Mouse (Mus musculus): Measurements from ENCODE around the gene Dennd1a. TPM values are rescaled to one million over a fixed set of nuclear protein-coding genes. Genes with fewer than 3 reads are reported as not detected.
A peak's percentile ranks its signal among the peaks of the same experiment; 100 is the strongest.

Dennd1a gene
- total RNA-seq, 2 experiments from 2014 or later: 22.3 to 30.3 TPM

DNA sequence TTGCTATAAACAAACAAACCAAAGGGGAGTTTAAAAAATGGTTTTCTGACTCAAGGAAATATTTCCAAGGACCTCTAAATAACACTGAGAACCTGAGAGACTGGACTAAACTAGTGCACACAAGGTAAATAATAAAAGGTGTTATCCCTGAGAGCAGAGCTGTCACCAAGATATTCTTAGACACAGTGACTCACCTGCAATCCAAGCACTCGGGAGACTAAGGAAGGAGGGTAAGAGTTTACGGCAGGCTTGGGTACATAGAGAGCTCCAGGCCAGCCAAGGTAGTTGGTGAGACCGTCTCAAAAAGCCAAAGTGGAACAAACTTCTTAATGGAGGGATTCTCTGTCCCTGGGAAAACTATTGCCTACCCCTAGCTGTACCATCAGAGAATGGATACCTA, 118.6 kb downstream of the Dennd1a start:
- no peak for ATAC-seq (replicated peaks; ENCODE audit: poor library complexity)

DNA sequence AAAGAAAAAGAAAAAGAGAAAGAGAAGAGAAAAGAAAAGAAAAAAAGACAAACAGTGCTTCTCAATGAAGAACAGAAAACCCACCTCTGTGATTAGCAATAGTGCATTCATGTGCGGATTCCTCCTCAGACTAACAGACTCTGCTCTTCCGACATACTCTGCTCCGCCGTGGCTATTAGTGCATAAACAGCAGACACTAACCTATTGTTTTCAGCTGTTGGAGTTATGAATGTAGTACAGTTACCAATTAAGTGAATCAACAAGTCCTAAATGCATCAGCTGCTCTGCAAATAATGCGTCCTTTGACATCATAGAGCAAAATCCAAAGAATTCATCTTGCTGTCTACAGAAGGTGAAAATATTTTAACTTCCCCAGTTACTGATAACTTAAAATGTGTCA, 121.2 kb downstream of the Dennd1a start:
- no peak for ATAC-seq (replicated peaks; ENCODE audit: poor library complexity)

- ATAC-seq (replicated peaks; ENCODE audit: poor library complexity): peak; percentile 50
These were observed 122.7 kb downstream of the Dennd1a start for GRCm38 (mm10) chr2:38164326-38165035.

DNA sequence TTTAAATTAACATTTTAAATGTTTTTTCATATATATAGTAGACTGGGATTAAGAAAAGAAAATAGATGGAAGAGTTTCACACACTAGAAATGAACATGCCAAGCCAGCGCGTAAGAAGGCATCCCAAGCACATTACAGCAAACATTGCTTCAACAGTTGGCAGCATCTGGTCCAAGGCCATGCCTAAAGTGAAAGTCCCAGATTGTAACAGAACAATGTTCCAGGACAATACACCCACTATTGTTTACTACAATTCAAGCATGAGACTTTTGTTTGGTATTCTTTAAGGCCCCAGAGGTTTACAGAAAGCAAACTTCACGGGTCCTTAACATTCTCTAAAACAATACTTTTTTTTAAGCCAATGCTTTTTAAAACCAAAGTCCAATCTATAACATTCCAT, 124.7 kb downstream of the Dennd1a start:
- no peak for ATAC-seq (replicated peaks; ENCODE audit: poor library complexity)

DNA sequence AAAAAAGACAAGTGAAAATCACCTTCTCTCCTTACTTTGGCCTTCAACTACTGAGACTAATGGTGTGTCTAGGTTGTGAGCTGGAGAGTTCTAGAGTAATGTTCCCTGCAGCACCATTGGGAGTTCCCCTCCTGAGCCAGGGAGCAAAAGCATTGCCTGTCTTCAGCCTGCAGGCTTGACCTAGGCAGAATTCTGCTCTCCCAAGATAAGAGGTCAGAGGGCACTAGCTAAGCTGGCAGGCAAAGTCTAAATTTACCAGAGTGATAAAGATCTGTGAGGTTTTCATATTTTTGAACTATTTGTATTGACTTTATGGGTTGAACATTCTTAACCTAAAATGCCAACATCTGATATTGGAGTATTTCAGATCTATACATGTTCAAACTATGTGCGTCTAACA, 125.7 kb downstream of the Dennd1a start:
- peak; percentile 75 for ATAC-seq (replicated peaks; ENCODE audit: poor library complexity)

- no peak for ATAC-seq (replicated peaks; ENCODE audit: poor library complexity)
These were observed 127.5 kb downstream of the Dennd1a start for GRCm38 (mm10) chr2:38159736-38160135.

DNA sequence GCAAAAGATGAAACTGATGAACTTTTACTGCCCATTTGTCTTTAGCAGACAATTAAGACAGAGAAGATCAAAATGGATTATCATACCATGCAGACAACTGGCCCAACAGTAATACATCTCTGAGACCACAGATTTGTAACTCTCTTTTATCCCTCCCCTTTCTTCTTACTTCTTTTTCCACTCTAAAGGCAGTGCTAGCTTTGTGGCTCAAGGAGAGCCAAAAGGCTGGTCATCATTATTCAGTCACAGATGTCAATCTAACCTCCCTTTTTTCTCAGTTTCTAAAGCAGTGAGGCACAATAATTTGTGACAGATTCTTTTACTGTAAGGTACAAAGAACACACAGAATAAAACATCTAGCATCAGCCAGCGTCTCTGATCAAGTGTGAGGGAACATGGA, 130.2 kb downstream of the Dennd1a start:
- ATAC-seq (replicated peaks; ENCODE audit: poor library complexity): no peak

DNA sequence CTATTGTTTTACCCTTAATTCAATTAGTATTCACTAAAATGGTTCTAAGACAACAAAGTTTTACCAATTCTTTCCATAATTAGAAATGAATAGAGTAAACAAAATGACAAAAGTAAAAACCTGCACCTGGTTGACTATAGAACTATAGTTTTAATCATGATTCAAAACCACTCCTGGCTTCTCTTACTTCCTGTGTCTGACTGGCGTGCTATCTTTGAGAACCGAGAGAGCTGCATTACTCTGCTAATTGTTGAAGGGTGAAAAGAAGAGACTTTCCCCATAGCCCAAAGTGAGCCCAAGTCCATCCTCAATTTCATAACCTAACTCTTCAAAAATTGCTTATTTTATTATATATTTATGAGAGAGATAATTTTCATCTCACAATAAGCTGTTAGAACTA, 131.2 kb downstream of the Dennd1a start:
- no peak for ATAC-seq (replicated peaks; ENCODE audit: poor library complexity)

DNA sequence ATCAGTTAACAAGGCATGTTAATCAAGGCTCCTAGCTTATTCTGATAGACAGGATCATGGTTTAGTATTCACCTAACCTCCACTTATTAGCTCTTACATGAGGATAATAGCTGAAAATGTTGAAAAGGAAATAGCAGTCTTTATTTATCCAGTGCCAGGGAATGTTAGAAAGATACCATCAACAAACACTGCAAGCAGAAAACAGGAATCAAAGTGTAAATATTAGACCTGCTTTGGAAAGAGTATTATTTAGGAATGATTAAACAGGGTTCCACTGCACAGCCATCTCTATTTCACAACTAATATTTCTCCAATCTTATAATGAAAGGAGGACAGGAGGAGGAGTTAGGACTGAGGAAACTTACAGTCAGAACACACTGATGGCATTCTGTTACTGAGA, 142.4 kb downstream of the Dennd1a start:
- no peak for ATAC-seq (replicated peaks; ENCODE audit: poor library complexity)

DNA sequence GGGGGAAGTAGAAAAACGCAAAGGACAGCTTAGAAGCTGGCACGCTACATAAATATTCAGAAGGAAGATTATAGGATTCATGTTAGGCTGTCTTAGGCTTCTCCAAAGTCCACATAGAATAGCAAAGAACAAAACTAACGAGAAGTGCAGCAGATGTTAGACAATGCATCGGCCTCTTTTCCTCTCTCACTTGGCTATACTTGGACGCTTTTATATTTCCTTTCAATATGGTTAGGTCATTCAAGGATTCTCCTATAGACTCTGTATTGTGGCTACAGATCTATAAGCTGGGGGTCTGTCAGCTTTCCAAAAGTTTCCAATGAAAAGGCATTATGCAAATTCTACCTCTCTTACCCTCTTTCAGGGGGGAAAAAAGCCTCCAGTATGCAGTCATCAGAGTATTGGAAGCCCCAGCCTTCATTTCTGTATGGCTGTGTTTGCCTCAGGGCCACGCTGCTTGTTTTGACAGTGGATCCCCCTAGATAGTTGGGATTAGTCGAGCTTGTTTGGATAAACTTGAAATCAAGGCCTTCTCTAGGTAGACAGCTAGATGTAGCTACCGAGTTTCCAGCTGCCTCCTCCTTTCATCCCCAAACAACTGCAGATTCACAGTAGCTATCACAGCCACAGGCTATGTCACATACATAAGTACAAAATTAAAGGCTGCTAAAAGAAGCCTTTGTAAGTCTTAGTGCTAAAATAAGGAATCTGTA, 143.0 kb downstream of the Dennd1a start:
- no peak for ATAC-seq (replicated peaks; ENCODE audit: poor library complexity)

GRCm38 (mm10) chr2:38142905-38143304, 144.3 kb downstream of the Dennd1a start:
- ATAC-seq (replicated peaks; ENCODE audit: poor library complexity): no peak

DNA sequence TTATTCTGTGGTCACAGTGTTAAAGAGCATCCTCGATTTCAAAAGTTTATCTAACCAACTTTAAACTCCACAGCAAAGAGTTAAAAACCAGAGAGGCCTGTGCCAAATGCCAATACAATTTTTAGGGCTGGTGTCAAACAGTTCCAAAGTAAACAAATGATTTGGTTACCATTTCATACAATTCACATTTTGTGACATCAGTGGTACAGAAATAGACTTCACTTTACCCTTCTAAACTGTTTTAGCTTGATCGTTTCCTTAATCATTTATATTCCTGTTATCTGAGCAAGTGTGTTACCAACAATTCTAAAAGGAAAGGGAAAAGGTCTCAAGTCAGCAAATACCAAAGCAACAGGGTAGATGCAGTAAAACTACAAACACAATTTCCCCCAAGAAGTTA, 145.0 kb downstream of the Dennd1a start:
- no peak for ATAC-seq (replicated peaks; ENCODE audit: poor library complexity)

GRCm38 (mm10) chr2:38139536-38139935, 147.7 kb downstream of the Dennd1a start:
- ATAC-seq (replicated peaks; ENCODE audit: poor library complexity): no peak

GRCm38 (mm10) chr2:38137086-38137485, 150.1 kb downstream of the Dennd1a start:
- no peak for ATAC-seq (replicated peaks; ENCODE audit: poor library complexity)

DNA sequence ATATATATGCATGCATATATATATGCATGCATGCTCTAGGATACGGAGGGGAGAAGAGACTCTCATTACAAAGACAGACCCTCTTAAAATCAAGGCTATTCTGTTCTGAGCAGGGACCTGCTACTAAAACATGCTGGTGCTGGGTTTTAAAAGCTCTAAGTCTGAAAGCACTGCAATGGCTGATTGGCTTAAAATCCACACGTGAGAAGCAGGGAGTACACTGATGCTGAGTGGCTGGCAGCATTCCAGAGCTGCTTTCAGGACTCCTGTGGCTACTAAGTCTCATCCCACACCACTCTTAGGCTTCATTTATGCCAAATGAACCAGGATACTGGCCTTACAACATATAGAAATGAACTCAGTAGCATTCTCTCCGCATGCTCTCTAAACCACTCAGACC, 151.8 kb downstream of the Dennd1a start:
- no peak for ATAC-seq (replicated peaks; ENCODE audit: poor library complexity)

DNA sequence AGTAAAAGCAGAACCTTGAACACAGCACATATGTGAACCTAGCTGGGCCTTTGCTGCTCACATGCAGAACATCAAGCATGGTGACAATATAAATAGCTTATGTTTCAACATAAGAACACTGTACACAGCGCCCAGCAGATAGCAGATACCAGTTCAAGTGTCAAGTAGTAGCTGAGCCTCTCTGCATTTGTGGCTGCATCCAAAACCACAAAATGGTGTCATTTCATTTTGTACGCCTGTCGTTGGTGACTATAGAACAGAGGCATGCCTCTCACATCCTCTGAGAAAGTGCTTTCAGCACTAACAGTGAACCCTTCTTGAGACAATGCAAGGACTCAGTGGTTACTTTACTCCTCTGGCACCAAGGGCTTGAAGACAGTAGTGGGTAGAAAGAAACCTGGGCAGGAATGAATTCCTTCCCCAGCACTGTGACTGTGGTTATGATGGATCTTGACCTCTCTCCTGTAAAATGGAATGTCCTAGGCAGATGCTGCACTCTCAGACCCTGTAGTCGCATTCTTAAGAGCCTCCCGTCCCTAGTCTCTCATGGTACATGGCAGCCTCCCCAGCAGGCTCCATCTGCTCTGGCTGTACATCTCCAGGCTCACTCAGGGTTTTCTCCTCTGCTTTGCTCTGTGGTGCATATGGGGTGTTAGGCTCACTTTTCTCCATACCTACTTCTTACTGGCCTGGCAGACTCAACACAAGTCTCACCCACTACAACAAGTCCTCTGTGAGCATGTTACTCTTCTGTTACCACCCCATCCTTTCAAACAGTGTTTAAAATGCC, 154.0 kb downstream of the Dennd1a start:
- 0 out of 2 replicates have a peak, but pooled peaks have one; percentile 15 for ATAC-seq (replicated peaks; ENCODE audit: poor library complexity)

- ATAC-seq (replicated peaks; ENCODE audit: poor library complexity): peak; percentile 85
These were observed 154.9 kb downstream of the Dennd1a start for GRCm38 (mm10) chr2:38132233-38132822.

GRCm38 (mm10) chr2:38131538-38131937, 155.7 kb downstream of the Dennd1a start:
- ATAC-seq (replicated peaks; ENCODE audit: poor library complexity): no peak

- no peak for ATAC-seq (replicated peaks; ENCODE audit: poor library complexity)
These were observed 157.0 kb downstream of the Dennd1a start for GRCm38 (mm10) chr2:38129961-38130802.

- peak; percentile 85 for ATAC-seq (replicated peaks; ENCODE audit: poor library complexity)
These were observed 160.8 kb downstream of the Dennd1a start for GRCm38 (mm10) chr2:38126383-38126732.
